In the genomic region with DNA sequence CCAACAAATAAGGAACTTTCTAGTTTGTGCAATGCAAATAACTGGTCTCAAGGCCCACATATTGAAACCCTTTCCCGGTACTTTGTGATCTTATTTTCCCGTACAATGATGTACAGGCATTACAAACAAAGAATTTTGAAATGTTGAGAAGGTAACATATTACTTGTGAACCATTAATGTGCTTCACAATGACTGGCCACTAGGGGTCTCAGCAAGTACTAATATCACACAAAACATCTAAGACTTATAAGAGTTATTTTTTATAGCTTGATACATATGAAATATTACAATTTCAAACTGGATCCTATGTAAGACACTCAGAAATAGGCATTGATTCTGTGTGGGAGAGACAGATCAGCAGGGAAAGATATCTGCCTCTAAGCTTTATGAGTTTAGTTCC, we compare ENCODE assay signal across 18 mouse cellular contexts.
A peak's percentile ranks its signal among the peaks of the same experiment; 100 is the strongest.
DNase-seq lines count a peak whose midpoint lies in the region; ATAC-seq and TF ChIP-seq lines count a peak whose summit lies in the region.
"Had no signal": no experiment of that assay in that cellular context is flagged by ENCODE, and none has a peak within 500 bp of the region (broad histone marks: within the 10 kb centered on the region; RNA-seq: fewer than 3 reads in every experiment).

No protein-coding gene starts in this region.

- intact Hi-C loops in heart, adult 2 months (cut with DNase I): no loop called here
- intact Hi-C loops in left cerebral cortex, adult 2 months (cut with DNase I): no loop called here

- no peak for TF ChIP-seq POLR2A in heart, adult 2 months (IDR thresholded peaks at IDR 0.05; ENCODE audit: insufficient read depth, low read depth, low read length)

- ATAC-seq in heart, embryonic 12.5 days (ENCODE audit: insufficient number of reproducible peaks, low FRiP score): no peak
- ATAC-seq: hindbrain, embryonic 16.5 days had no signal

- no peak overlapping the region for H3K4me2 ChIP-seq in heart, embryonic 12.5 days
- H3K4me2 ChIP-seq: embryonic facial prominence, embryonic 15.5 days; heart, embryonic 13.5 days; limb, embryonic 15.5 days; midbrain, embryonic 12.5 days had no signal

- H3K4me3 ChIP-seq in heart, adult 2 months: no peak overlapping the region
- no peak overlapping the region for H3K4me3 ChIP-seq in heart, embryonic 12.5 days
- no peak overlapping the region for H3K4me3 ChIP-seq in left cerebral cortex, adult 2 months
- H3K4me3 ChIP-seq: embryonic facial prominence, embryonic 15.5 days; heart, embryonic 13.5 days; limb, embryonic 15.5 days; midbrain, embryonic 12.5 days had no signal

- H3K36me3 ChIP-seq in heart, adult 2 months (ENCODE audit: control insufficient read depth, insufficient read depth, low read length): no peaks in the 10 kb centered on the region
- no peaks in the 10 kb centered on the region for H3K36me3 ChIP-seq in heart, embryonic 12.5 days
- H3K36me3 ChIP-seq: embryonic facial prominence, embryonic 15.5 days; G1E; heart, embryonic 13.5 days; limb, embryonic 15.5 days; midbrain, embryonic 12.5 days had no signal

- DNase-seq in heart, adult 2 months: no peak
- no peak for DNase-seq in left cerebral cortex, adult 2 months (ENCODE audit: extremely low spot score in 1 of 2, low spot score in 2 of 2)
- no peak for DNase-seq in left cerebral cortex, adult 11 months (ENCODE audit: low spot score)
- DNase-seq in 416B (ENCODE audit: low read depth) (peak; percentile 13), ZHBTc4 (ENCODE audit: low read depth, low spot score) (peak; percentile 7), MN1 (ENCODE audit: low spot score) (no peak)
- DNase-seq: adrenal gland, postnatal 10 days; cerebellum, adult 8-10 months; heart, postnatal 36 days; lung, adult 18-20 months; retina, postnatal 1 day had no signal

- no peak overlapping the region for H3K27ac ChIP-seq in heart, adult 2 months
- no peak overlapping the region for H3K27ac ChIP-seq in heart, embryonic 12.5 days (ENCODE audit: poor library complexity, severe bottlenecking)
- no peak overlapping the region for H3K27ac ChIP-seq in left cerebral cortex, adult 2 months
- H3K27ac ChIP-seq: embryonic facial prominence, embryonic 15.5 days; heart, embryonic 13.5 days; limb, embryonic 15.5 days; midbrain, embryonic 12.5 days had no signal

- no peaks in the 10 kb centered on the region for H3K9me3 ChIP-seq in heart, embryonic 12.5 days (replicated peaks)
- H3K9me3 ChIP-seq: embryonic facial prominence, embryonic 15.5 days; heart, embryonic 13.5 days; limb, embryonic 15.5 days; midbrain, embryonic 12.5 days had no signal

- WGBS in heart, adult 2 months: 89% methylated on average over 2 of the region's 2 CpGs
- 82% methylated on average over 2 of the region's 2 CpGs for WGBS in heart, embryonic 12.5 days

- no peaks in the 10 kb centered on the region for H3K79me2 ChIP-seq in heart, adult 2 months (replicated peaks; ENCODE audit: control insufficient read depth, insufficient read depth, low read length)

- no peak for TF ChIP-seq EP300 in heart, adult 2 months (IDR thresholded peaks at IDR 0.05; ENCODE audit: insufficient read depth, low read depth, low read length)

- no peaks in the 10 kb centered on the region for H3K4me1 ChIP-seq in heart, adult 2 months (ENCODE audit: control insufficient read depth, insufficient read depth, low read length)
- 0 out of 2 replicates have a peak, but pooled peaks cover 7% of the 10 kb centered on the region for H3K4me1 ChIP-seq in heart, embryonic 12.5 days (replicated peaks)
- H3K4me1 ChIP-seq: embryonic facial prominence, embryonic 15.5 days; limb, embryonic 15.5 days; midbrain, embryonic 12.5 days had no signal

- peak; percentile 42 for TF ChIP-seq CTCF in heart, adult 2 months (IDR thresholded peaks at IDR 0.05)
- peak; percentile 52 for TF ChIP-seq CTCF in left cerebral cortex, adult 2 months (IDR thresholded peaks at IDR 0.05)

- no peak overlapping the region for H3K9ac ChIP-seq in heart, adult 2 months (ENCODE audit: low read depth, low read length)
- H3K9ac ChIP-seq in heart, embryonic 12.5 days: no peak overlapping the region
- H3K9ac ChIP-seq: embryonic facial prominence, embryonic 15.5 days; heart, embryonic 13.5 days; limb, embryonic 15.5 days; midbrain, embryonic 12.5 days had no signal

- H3K27me3 ChIP-seq in heart, adult 2 months (ENCODE audit: control insufficient read depth, insufficient read depth, low read length): no peaks in the 10 kb centered on the region
- no peaks in the 10 kb centered on the region for H3K27me3 ChIP-seq in heart, embryonic 12.5 days (replicated peaks)
- H3K27me3 ChIP-seq: embryonic facial prominence, embryonic 15.5 days; heart, embryonic 13.5 days; limb, embryonic 15.5 days; midbrain, embryonic 12.5 days had no signal

Comparison
In these comparisons a context has a peak if more than half of its experiments do, and no peak if none do; other contexts are left out.
1. DNase-seq: peak in 416B (single experiment) and ZHBTc4 (single experiment); none in heart, adult 2 months (0 of 2), left cerebral cortex, adult 2 months (0 of 2), left cerebral cortex, adult 11 months (single experiment) and MN1 (single experiment).